Mouse (Mus musculus): ENCODE data around the gene Hirip3. TPM values are rescaled to one million over a fixed set of nuclear protein-coding genes. Genes with fewer than 3 reads are reported as not detected.
A peak's percentile ranks its signal among the peaks of the same experiment; 100 is the strongest.

Hirip3 gene
- polyA plus RNA-seq (2015; fragmentation: Nextera tagmentation; extraction: Ambion mirVana) = 47.7 and 49.1 TPM in 2 replicates

DNA sequence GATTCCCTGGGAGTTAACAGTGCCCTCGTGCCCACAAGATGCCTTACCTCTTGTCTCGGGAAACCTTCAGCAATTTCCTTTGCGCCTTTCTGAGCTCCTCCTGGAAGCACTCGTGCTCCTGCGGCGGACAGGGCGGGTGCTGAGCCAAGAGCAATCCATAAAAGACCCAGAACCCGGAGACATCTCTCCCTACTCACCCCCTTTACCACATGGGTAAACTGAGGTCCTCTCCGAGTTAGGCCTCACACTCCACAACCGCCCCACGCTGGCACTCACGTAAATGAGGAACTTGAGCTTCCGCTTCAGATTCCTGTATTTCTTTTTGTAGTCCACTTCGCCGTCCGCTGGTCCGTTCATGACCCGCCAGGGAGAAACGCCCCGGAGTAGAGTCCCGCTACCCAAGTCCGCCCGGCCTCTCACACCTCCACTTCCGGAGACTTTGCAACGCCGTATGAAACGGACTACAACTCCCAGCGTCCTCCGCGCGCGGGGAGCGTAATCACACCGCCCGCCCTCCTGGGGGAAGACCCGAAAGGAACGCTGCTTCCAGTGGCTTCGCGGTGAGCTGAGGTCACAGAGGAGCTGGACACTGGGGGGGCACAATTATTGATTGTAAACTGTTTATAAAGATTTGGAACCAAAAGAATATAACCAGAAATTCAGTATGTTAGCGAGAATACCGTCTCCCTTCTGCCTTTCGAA lies at the start of gene Hirip3:
Gene Hirip3 (plus strand): TSS at position 544 of the 702 bp plus-strand sequence.
- H3K9me3 ChIP-seq (replicated peaks) = no peaks in the 10 kb centered on the region
- H3K27me3 ChIP-seq = no peaks in the 10 kb centered on the region
- H3K4me3 ChIP-seq = peak within 1 kb of the TSS; percentile 65
- H3K4me1 ChIP-seq = peaks cover 33% of the 10 kb centered on the region
- peak within 1 kb of the TSS; percentile 73 for H3K4me2 ChIP-seq
- 4% methylated on average over 42 of the region's 42 CpGs for WGBS
- H3K36me3 ChIP-seq (ENCODE audit: poor library complexity, severe bottlenecking) = peaks cover 65% of the 10 kb centered on the region
- peak; percentile 93 for ATAC-seq
- peak within 1 kb of the TSS; percentile 77 for H3K27ac ChIP-seq
- H3K9ac ChIP-seq = peak within 1 kb of the TSS; percentile 68

DNA sequence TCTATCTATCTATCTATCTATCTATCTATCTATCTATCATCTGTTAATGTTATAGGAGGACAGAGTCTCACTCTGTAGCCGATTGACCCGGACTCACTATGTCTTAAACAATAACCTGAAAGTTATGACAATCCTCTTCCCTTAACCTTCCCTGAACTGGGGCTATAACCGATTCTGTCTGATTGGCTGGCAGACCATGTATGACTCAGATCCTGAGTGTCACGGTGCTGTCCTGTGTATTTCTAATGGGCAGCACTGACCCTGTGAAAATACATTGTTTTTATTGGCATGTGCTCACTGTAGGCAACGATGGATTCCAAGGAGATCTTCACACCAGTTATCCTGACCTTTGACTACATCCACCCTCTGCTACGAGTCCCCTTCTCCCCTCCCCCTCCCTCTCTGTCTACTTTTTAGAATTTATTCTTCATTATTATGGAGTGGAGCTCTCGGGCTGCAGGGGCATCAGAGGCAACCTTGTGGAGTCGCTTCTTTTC lies 46.0 kb upstream of the Hirip3 start:
- Histone ChIP-seq H3K9me3 (replicated peaks) (no peaks in the 10 kb centered on the region; the same call in 1 of the 2 replicates), H3K27me3 (no peaks in the 10 kb centered on the region; the same call in 1 of the 2 replicates), H3K4me1 (no peaks in the 10 kb centered on the region), H3K36me3 (ENCODE audit: poor library complexity, severe bottlenecking) (no peaks in the 10 kb centered on the region), H3K4me3 (no peak overlapping the region), H3K4me2 (no peak overlapping the region), H3K27ac (no peak overlapping the region), H3K9ac (no peak overlapping the region)
- 56% methylated on average over 8 of the region's 8 CpGs for WGBS
- ATAC-seq = no peak

GRCm38 (mm10) chr7:126816494-126816893 lies 45.3 kb upstream of the Hirip3 start:
- Histone ChIP-seq H3K4me2 (no peak overlapping the region), H3K4me1 (no peaks in the 10 kb centered on the region), H3K4me3 (no peak overlapping the region), H3K27me3 (no peaks in the 10 kb centered on the region; the same call in 1 of the 2 replicates), H3K36me3 (ENCODE audit: poor library complexity, severe bottlenecking) (no peaks in the 10 kb centered on the region), H3K9ac (no peak overlapping the region), H3K27ac (no peak overlapping the region), H3K9me3 (replicated peaks) (no peaks in the 10 kb centered on the region; the same call in 1 of the 2 replicates)
- 87% methylated on average over 8 of the region's 8 CpGs for WGBS
- ATAC-seq = no peak

GRCm38 (mm10) chr7:126817595-126817994 lies 44.2 kb upstream of the Hirip3 start:
- Histone ChIP-seq H3K9ac (no peak overlapping the region), H3K4me3 (no peak overlapping the region), H3K36me3 (ENCODE audit: poor library complexity, severe bottlenecking) (no peaks in the 10 kb centered on the region), H3K27me3 (no peaks in the 10 kb centered on the region; the same call in 1 of the 2 replicates), H3K27ac (no peak overlapping the region), H3K9me3 (replicated peaks) (no peaks in the 10 kb centered on the region; the same call in 1 of the 2 replicates), H3K4me1 (peaks cover 7% of the 10 kb centered on the region), H3K4me2 (no peak overlapping the region)
- ATAC-seq = no peak
- 83% methylated on average over 7 of the region's 7 CpGs for WGBS

DNA sequence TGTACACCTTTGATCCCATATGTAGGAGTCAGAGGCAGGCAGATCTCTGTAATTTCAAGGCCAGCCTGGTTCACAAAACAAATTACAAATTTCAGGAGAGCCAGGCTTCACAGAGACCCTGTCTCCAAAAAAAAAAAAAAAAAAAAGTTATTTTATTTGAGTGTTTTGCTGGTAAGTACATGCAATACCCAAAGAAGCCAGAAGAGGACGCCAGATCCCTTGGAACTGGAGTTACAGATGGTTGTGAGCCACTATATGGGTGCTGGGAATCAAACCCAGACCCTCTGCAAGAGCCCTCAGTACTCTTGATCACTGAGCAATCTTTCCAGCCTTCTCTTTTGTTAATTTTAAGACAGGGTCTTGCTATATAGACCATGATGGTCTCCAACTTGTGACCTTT lies 43.0 kb upstream of the Hirip3 start:
- Histone ChIP-seq H3K9me3 (replicated peaks) (no peaks in the 10 kb centered on the region; the same call in 1 of the 2 replicates), H3K4me2 (no peak overlapping the region), H3K36me3 (ENCODE audit: poor library complexity, severe bottlenecking) (no peaks in the 10 kb centered on the region), H3K4me3 (no peak overlapping the region), H3K9ac (no peak overlapping the region), H3K27me3 (no peaks in the 10 kb centered on the region; the same call in 1 of the 2 replicates), H3K4me1 (peaks cover 15% of the 10 kb centered on the region), H3K27ac (no peak overlapping the region)
- WGBS = 35% methylated on average over 1 of the region's 1 CpGs
- ATAC-seq = no peak

GRCm38 (mm10) chr7:126821835-126822511 lies 39.8 kb upstream of the Hirip3 start:
- peaks cover 41% of the 10 kb centered on the region for H3K4me1 ChIP-seq
- peak; percentile 28; the same call in 1 of the 2 replicates for ATAC-seq
- H3K27me3 ChIP-seq = no peaks in the 10 kb centered on the region; the same call in 1 of the 2 replicates
- peak overlapping the region; percentile 83 for H3K9ac ChIP-seq
- H3K9me3 ChIP-seq (replicated peaks) = no peaks in the 10 kb centered on the region; the same call in 1 of the 2 replicates
- H3K36me3 ChIP-seq (ENCODE audit: poor library complexity, severe bottlenecking) = no peaks in the 10 kb centered on the region
- peak overlapping the region; percentile 78 for H3K27ac ChIP-seq
- 25% methylated on average over 7 of the region's 7 CpGs for WGBS
- 0 out of 2 replicates have a peak overlapping the region, but pooled peaks have one; percentile 69 for H3K4me3 ChIP-seq
- peak overlapping the region; percentile 76 for H3K4me2 ChIP-seq

DNA sequence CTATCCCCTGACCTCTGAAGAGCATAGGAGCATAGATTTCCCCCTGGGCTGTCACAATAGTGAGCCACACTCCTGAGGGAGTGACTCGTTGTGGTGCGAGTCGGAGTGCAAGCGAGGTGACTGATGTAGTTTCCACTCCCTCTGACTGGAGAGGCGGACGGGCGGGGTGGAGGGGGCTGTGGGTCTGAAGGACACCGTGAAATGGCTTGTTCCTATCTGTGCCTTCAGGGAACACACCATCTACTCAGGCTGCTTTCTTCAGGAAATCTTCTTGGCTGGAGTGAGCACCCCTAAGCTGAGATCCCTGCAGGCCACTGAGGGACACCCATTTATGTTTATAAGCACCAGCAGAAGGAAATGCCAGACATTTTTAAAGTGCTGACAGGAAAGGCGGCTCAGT lies 39.0 kb upstream of the Hirip3 start:
- peak; percentile 41 for ATAC-seq
- 18% methylated on average over 9 of the region's 9 CpGs for WGBS
- H3K4me1 ChIP-seq = peaks cover 46% of the 10 kb centered on the region
- peak overlapping the region; percentile 83 for H3K9ac ChIP-seq
- H3K27me3 ChIP-seq = no peaks in the 10 kb centered on the region
- H3K9me3 ChIP-seq (replicated peaks) = no peaks in the 10 kb centered on the region; the same call in 1 of the 2 replicates
- H3K4me2 ChIP-seq = peak overlapping the region; percentile 76
- peak overlapping the region; percentile 78 for H3K27ac ChIP-seq
- H3K4me3 ChIP-seq = peak overlapping the region; percentile 69
- no peaks in the 10 kb centered on the region for H3K36me3 ChIP-seq (ENCODE audit: poor library complexity, severe bottlenecking)

GRCm38 (mm10) chr7:126823202-126823711 lies 38.5 kb upstream of the Hirip3 start:
- Histone ChIP-seq H3K4me3 (peak overlapping the region; percentile 69), H3K36me3 (ENCODE audit: poor library complexity, severe bottlenecking) (no peaks in the 10 kb centered on the region), H3K9me3 (replicated peaks) (no peaks in the 10 kb centered on the region; the same call in 1 of the 2 replicates), H3K27me3 (no peaks in the 10 kb centered on the region), H3K4me1 (peaks cover 46% of the 10 kb centered on the region), H3K27ac (peak overlapping the region; percentile 78), H3K9ac (peak overlapping the region; percentile 83), H3K4me2 (peak overlapping the region; percentile 76)
- peak; percentile 80 for ATAC-seq
- 0% methylated on average over 6 of the region's 19 CpGs for WGBS

DNA sequence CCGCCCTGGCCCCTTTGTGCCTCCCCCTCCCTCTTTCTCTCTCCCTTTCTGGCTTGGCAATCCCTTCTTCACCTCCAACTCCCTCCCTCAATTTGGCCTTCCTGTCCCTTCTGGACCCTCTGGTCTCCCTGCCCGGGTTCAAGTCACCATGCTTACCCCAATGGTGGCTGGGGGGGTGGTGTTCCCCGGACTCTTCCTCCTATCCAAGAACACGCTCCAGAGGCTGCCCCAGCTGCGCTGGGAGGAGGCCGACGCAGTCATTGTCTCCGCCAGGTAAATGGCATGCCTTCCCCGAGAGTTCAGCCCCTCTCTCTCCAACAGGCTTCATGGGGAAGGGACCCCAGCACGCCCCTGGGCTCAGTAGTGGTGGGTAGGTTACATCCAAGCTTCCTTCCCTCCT lies 37.8 kb upstream of the Hirip3 start:
- peak overlapping the region; percentile 83 for H3K9ac ChIP-seq
- no peaks in the 10 kb centered on the region; the same call in 1 of the 2 replicates for H3K9me3 ChIP-seq (replicated peaks)
- H3K27ac ChIP-seq = peak overlapping the region; percentile 78
- 4% methylated on average over 10 of the region's 10 CpGs for WGBS
- peaks cover 5% of the 10 kb centered on the region for H3K36me3 ChIP-seq (ENCODE audit: poor library complexity, severe bottlenecking)
- peak overlapping the region; percentile 69 for H3K4me3 ChIP-seq
- H3K27me3 ChIP-seq = no peaks in the 10 kb centered on the region
- H3K4me2 ChIP-seq = peak overlapping the region; percentile 76
- ATAC-seq = no peak
- H3K4me1 ChIP-seq = peaks cover 46% of the 10 kb centered on the region

DNA sequence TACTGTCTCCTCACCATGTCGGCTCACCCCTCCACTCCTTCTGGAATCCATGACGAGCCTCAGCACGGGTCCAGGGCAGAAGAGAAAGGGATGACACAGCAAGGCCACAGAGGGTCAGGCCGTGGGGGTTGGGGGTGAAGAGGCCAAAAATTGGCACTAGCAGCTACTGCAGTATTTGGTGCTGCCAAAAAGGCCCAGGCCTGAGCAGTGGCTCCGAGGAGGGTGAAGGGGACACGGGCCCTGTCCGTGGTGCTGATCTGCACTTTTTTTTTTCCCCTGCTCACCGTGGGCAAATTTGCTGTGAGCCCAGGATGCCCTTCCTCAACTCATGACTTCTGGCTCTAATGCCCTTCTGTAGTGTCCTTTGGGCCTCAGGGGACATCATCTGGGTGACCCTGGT lies 36.4 kb upstream of the Hirip3 start:
- Histone ChIP-seq H3K27ac (no peak overlapping the region), H3K9me3 (replicated peaks) (no peaks in the 10 kb centered on the region), H3K4me2 (peak overlapping the region; percentile 76), H3K4me1 (peaks cover 46% of the 10 kb centered on the region), H3K36me3 (ENCODE audit: poor library complexity, severe bottlenecking) (peaks cover 15% of the 10 kb centered on the region), H3K4me3 (no peak overlapping the region), H3K9ac (no peak overlapping the region), H3K27me3 (no peaks in the 10 kb centered on the region)
- no peak for ATAC-seq
- WGBS = 27% methylated on average over 8 of the region's 8 CpGs

DNA sequence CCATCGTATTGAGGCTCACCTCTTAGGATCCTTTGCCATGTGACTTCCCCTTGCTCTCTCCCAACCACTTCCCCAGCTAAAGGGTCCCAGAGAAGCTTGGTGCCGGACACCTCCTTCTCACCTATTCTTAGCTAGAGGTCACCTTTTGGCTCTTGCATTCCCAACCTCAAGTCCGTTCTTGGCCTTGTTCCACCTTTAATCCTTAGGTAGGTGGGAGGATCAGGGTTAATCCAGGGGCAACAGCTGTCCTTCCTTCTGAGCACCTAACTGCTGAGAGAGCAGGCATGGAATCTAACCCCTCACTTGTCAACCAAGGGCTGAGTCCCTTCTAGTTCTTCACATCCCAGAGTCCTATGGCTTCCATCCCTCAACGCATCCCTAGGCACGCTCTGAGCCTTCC lies 35.8 kb upstream of the Hirip3 start:
- Histone ChIP-seq H3K27me3 (no peaks in the 10 kb centered on the region), H3K4me2 (peak overlapping the region; percentile 76; the same call in 1 of the 2 replicates), H3K4me1 (peaks cover 46% of the 10 kb centered on the region), H3K36me3 (ENCODE audit: poor library complexity, severe bottlenecking) (peaks cover 15% of the 10 kb centered on the region), H3K9ac (0 out of 2 replicates have a peak overlapping the region, but pooled peaks have one; percentile 16), H3K9me3 (replicated peaks) (no peaks in the 10 kb centered on the region), H3K4me3 (no peak overlapping the region), H3K27ac (no peak overlapping the region)
- WGBS = 78% methylated on average over 5 of the region's 5 CpGs
- no peak for ATAC-seq

Measured in forebrain, embryonic 13.5 days (tissue).